ENCODE assay signal across 26 mouse cellular contexts in the genomic region with DNA sequence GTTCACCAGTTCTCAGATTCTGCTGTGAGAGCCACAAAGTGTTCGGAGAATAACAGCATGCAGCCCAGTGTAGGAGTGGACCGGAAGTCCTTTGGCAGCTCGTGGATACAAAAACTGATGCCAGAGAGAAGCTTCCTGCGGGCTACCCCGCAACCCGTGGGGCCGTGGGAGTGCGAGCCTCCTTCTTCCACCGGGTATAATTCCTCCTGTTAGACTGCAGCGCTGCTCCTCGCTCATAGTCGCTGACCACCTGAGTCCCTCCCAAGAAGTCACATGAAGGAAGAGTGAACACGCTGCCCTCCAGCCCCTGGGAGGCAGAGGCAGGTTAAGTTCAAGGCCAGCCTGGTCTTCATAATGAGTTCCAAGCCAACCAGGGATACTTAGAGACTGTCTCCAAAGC. TPM values are rescaled to one million over a fixed set of nuclear protein-coding genes. Genes with fewer than 3 reads are reported as not detected.
DNase-seq lines count a peak whose midpoint lies in the region; ATAC-seq lines count a peak whose summit lies in the region.
"Had no signal": no experiment of that assay in that cellular context is flagged by ENCODE, and none has a peak within 500 bp of the region (broad histone marks: within the 10 kb centered on the region; RNA-seq: fewer than 3 reads in every experiment).

No protein-coding gene starts in this region.

- H3K4me1 ChIP-seq in midbrain, embryonic 10.5 days: peaks cover 28% of the 10 kb centered on the region
- H3K4me1 ChIP-seq in midbrain, embryonic 14.5 days (ENCODE audit: control insufficient read depth, insufficient read depth, low read length): peaks cover 10% of the 10 kb centered on the region; the same call in 1 of the 2 replicates
- peaks cover 65% of the 10 kb centered on the region for H3K4me1 ChIP-seq in limb, embryonic 10.5 days

- 61% methylated on average over 13 of the region's 13 CpGs for WGBS in midbrain, embryonic 10.5 days
- 62% methylated on average over 13 of the region's 13 CpGs for WGBS in midbrain, embryonic 14.5 days
- 71% methylated on average over 13 of the region's 13 CpGs for WGBS in limb, embryonic 10.5 days

- H3K4me3 ChIP-seq in midbrain, embryonic 10.5 days: no peak overlapping the region
- H3K4me3 ChIP-seq in midbrain, embryonic 14.5 days (replicated peaks; ENCODE audit: low read depth, low read length): no peak overlapping the region
- no peak overlapping the region for H3K4me3 ChIP-seq in limb, embryonic 10.5 days
- H3K4me3 ChIP-seq: embryonic facial prominence, embryonic 12.5 days; embryonic facial prominence, embryonic 15.5 days; forebrain, embryonic 12.5 days; forebrain, embryonic 15.5 days; heart, adult 2 months had no signal

- H3K9ac ChIP-seq in midbrain, embryonic 14.5 days (replicated peaks; ENCODE audit: low read length): no peak overlapping the region
- H3K9ac ChIP-seq: embryonic facial prominence, embryonic 12.5 days; embryonic facial prominence, embryonic 15.5 days; forebrain, embryonic 15.5 days; hindbrain, embryonic 14.5 days had no signal

- H3K4me2 ChIP-seq in midbrain, embryonic 14.5 days (ENCODE audit: low read length): no peak overlapping the region
- H3K4me2 ChIP-seq: embryonic facial prominence, embryonic 12.5 days; embryonic facial prominence, embryonic 15.5 days; forebrain, embryonic 12.5 days; forebrain, embryonic 15.5 days; heart, embryonic 11.5 days; hindbrain, embryonic 14.5 days had no signal

- ATAC-seq in frontal cortex, adult (ENCODE audit: low TSS enrichment): peak; percentile 59; the same call in 1 of the 2 replicates
- no peak for ATAC-seq in midbrain, embryonic 14.5 days (ENCODE audit: low FRiP score, low TSS enrichment)
- ATAC-seq: CD4-positive, CD25-positive, alpha-beta regulatory T cell, adult 4 months; forebrain, embryonic 15.5 days; hindbrain, postnatal 0 days; inflammation-experienced regulatory T-cells, adult 6 months; intestine, embryonic 16.5 days had no signal

- peaks cover 61% of the 10 kb centered on the region for H3K27me3 ChIP-seq in midbrain, embryonic 10.5 days (ENCODE audit: low read depth, poor library complexity, severe bottlenecking)
- H3K27me3 ChIP-seq in midbrain, embryonic 14.5 days (ENCODE audit: control insufficient read depth, insufficient read depth, low read length): no peaks in the 10 kb centered on the region
- 0 out of 2 replicates have a peak, but pooled peaks cover 17% of the 10 kb centered on the region for H3K27me3 ChIP-seq in limb, embryonic 10.5 days (ENCODE audit: low read depth, poor library complexity, severe bottlenecking)
- H3K27me3 ChIP-seq: embryonic facial prominence, embryonic 12.5 days; embryonic facial prominence, embryonic 15.5 days; forebrain, embryonic 15.5 days had no signal

- H3K27ac ChIP-seq in midbrain, embryonic 10.5 days (replicated peaks): peak overlapping the region; percentile 24; the same call in 1 of the 2 replicates
- no peak overlapping the region for H3K27ac ChIP-seq in midbrain, embryonic 14.5 days (replicated peaks; ENCODE audit: low read depth, low read length)
- H3K27ac ChIP-seq in limb, embryonic 10.5 days: peak overlapping the region; percentile 47
- H3K27ac ChIP-seq: embryonic facial prominence, embryonic 12.5 days; embryonic facial prominence, embryonic 15.5 days; forebrain, embryonic 15.5 days; heart, adult 2 months; hindbrain, embryonic 14.5 days; hindbrain, postnatal 0 days had no signal

- no peaks in the 10 kb centered on the region for H3K9me3 ChIP-seq in midbrain, embryonic 10.5 days (replicated peaks)
- H3K9me3 ChIP-seq in midbrain, embryonic 14.5 days (ENCODE audit: control insufficient read depth, low read length): no peaks in the 10 kb centered on the region
- no peaks in the 10 kb centered on the region for H3K9me3 ChIP-seq in limb, embryonic 10.5 days (replicated peaks)
- H3K9me3 ChIP-seq: embryonic facial prominence, embryonic 12.5 days; embryonic facial prominence, embryonic 15.5 days; forebrain, embryonic 12.5 days; forebrain, embryonic 15.5 days had no signal

- DNase-seq in frontal cortex, postnatal 25 days (ENCODE audit: low spot score in 2 of 2): no peak
- no peak for DNase-seq in midbrain, embryonic 10.5 days (ENCODE audit: low spot score)
- DNase-seq in midbrain, embryonic 14.5 days: no peak
- peak; percentile 7 for DNase-seq in 3134 (ENCODE audit: extremely low read depth, insufficient read length, low spot score)
- no peak for DNase-seq in limb, embryonic 10.5 days (ENCODE audit: low spot score)
- DNase-seq in adrenal gland, adult 2 months: no peak
- DNase-seq: adrenal gland, adult 8-10 months; adrenal gland, postnatal 25 days; cerebellum, adult 18-20 months; cerebellum, adult 9-10 months; cerebellum, postnatal 14 days; gastrocnemius, postnatal 25 days; heart, adult 2 months; heart, postnatal 4 days had no signal

- H3K36me3 ChIP-seq in midbrain, embryonic 10.5 days: no peaks in the 10 kb centered on the region
- no peaks in the 10 kb centered on the region for H3K36me3 ChIP-seq in midbrain, embryonic 14.5 days (ENCODE audit: control insufficient read depth, insufficient read depth, low read length)
- H3K36me3 ChIP-seq in limb, embryonic 10.5 days: no peaks in the 10 kb centered on the region
- H3K36me3 ChIP-seq: embryonic facial prominence, embryonic 12.5 days; embryonic facial prominence, embryonic 15.5 days; forebrain, embryonic 12.5 days; forebrain, embryonic 15.5 days had no signal

RNA-seq across cellular contexts. Expression of a gene that starts 45.4 kb away (rescaled TPM):
- polyA plus RNA-seq in midbrain, embryonic 10.5 days (2016; fragmentation: Nextera tagmentation; extraction: Ambion mirVana): 49.2 and 49.5 TPM in 2 replicates
- 13.8 and 24.2 TPM in 2 replicates for polyA plus RNA-seq in midbrain, embryonic 14.5 days (2014; fragmentation: Nextera tagmentation; extraction: Ambion mirVana)
- 143 and 161 TPM in 2 replicates for polyA plus RNA-seq in limb, embryonic 10.5 days (2016; fragmentation: Nextera tagmentation; extraction: Ambion mirVana)
- total RNA-seq in adrenal gland, adult 2 months (2021): 10 to 100 TPM; 22.2 to 63.7 TPM
- 267 and 268 TPM in 2 replicates for polyA plus RNA-seq in adrenal gland, adult 2 months (2012; rRNA removed)
- total RNA-seq: MEL had no signal
- polyA plus RNA-seq: CD4-positive, CD25-positive, alpha-beta regulatory T cell, adult 4 months; inflammation-experienced regulatory T-cells, adult 6 months had no signal
